Mouse (Mus musculus): ENCODE measurements around the gene Fyb2.

DNA sequence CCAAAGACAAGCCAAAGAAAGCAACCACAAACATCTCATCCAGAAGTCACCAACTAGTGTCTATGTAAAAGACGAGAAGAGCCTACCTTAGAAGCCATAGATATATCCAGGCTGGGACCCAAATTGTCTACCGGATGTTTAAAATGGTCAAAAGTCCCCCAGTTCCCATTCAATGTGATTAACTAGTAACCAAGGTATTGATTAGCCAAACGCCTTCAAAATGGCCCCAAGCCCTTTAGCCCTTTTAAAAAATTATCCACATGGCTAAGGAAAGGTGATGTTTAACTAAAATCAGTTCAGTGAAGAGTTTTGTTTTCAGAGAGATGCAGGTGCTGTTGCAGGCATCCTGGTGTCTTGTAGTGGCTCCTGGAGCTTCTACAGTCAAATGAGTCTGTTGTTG lies 36.9 kb upstream of the Fyb2 start, which contains the start of gene C8a:
- TF ChIP-seq CTCF (IDR thresholded peaks at IDR 0.05; ENCODE audit: low read depth, low read length) (no peak), POLR2A (IDR thresholded peaks at IDR 0.05; ENCODE audit: borderline replicate concordance, low read depth, low read length) (no peak)
